Mouse (Mus musculus): ENCODE results near the gene Usp33. TPM values are rescaled to one million over a fixed set of nuclear protein-coding genes. Genes with fewer than 3 reads are reported as not detected.

The Usp33 gene
- polyA plus RNA-seq, 1 experiment from 2014 or later = 51.1 TPM

DNA sequence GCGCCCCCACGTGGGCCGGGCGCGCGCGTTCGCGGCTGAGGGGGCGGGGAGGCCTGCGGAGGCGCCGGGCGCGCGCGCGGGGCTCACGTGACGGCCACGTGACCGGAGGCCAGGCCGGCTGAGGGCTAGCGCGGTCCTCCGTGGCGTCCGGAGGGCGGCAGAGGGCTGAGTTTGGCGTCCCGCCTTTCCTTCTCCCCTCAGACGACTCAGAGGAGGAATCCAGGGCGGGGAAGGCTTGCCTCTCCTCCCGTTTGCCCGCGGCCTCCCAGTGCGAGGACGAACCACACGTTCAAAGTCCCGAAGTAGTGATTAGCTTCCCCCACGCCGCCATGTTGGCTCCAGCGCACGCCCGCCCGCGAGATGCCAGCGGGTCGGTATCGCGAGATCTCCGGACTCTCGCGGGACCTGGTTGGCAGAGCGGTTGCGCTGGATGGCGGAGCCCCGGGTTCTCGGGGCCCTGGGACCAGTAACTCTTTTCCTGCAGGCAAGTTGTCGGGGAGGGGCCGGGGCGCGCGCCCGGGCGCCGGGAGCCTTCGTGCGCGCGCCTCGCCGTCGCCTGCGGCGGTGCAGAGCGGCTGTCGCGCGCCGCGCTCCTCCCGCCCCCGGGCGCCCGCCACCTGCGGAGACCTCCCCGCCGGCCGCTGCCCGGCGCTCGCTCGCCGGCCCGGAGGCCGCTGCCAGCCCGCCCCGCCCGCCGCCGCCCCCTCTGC, 50.2 kb downstream of the Usp33 start:
- Histone ChIP-seq H3K36me3 (0 out of 2 replicates have a peak, but pooled peaks cover 2% of the 10 kb centered on the region), H3K4me3 (replicated peaks) (peak overlapping the region; percentile 89), H3K9ac (peak overlapping the region; percentile 86), H3K27ac (peak overlapping the region; percentile 99), H3K4me1 (replicated peaks) (peaks cover 15% of the 10 kb centered on the region), H3K27me3 (replicated peaks) (no peaks in the 10 kb centered on the region), H3K9me3 (no peaks in the 10 kb centered on the region), H3K4me2 (replicated peaks) (peak overlapping the region; percentile 58)
- peak; percentile 91 for ATAC-seq
- under 1% methylated on average over 91 of the region's 102 CpGs for WGBS

DNA sequence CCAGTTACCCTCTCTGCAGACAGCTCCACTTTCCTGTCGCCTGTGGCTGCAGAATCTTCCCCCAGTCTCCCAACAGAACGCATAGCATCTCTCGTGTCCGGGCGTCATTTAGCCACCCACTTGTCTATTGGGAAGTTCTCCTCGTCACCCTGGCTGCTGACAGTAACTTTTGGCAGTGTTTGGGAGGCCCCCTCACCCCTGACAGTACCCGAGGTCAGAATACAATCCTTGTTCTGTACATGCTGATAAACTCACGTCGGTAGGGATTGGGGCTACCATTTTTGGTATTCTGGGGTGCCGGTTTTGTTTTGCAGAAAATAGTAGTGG, 50.7 kb downstream of the Usp33 start:
- Histone ChIP-seq H3K9me3 (no peaks in the 10 kb centered on the region), H3K36me3 (no peaks in the 10 kb centered on the region), H3K27ac (peak overlapping the region; percentile 99), H3K9ac (peak overlapping the region; percentile 86), H3K4me1 (replicated peaks) (peaks cover 21% of the 10 kb centered on the region), H3K27me3 (replicated peaks) (no peaks in the 10 kb centered on the region), H3K4me3 (replicated peaks) (peak overlapping the region; percentile 89), H3K4me2 (replicated peaks) (peak overlapping the region; percentile 58)
- WGBS = 1% methylated on average over 10 of the region's 10 CpGs
- no peak for ATAC-seq

DNA sequence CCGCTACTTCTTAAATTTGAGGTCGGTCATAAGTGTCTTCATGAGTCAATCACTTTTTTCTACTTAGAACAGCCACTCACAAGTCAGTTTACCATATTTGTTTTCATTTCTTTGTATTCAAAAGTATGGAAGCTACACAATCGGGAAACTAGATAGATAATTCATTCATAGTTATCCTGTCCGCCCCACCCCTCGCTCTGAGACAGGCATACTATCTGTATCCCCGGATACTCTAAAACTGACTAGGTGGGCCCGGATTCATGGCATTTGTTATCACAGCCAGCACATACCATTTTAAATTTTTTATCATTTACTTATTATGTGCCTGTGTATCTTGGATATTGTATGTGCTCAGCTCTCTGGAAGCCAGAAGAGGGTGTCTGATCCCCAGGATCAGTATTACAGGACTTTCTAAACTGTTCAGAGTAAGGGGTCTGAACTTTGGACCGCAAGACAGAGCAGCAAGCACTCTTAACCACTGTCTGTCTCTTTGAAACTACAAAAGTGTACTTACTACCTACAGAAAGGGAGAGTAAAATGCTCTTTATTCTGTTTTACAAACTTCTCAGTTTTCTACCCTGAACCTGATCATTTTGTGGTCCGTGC, 51.2 kb downstream of the Usp33 start:
- ATAC-seq = no peak
- H3K36me3 ChIP-seq = no peaks in the 10 kb centered on the region
- H3K27me3 ChIP-seq (replicated peaks) = no peaks in the 10 kb centered on the region
- WGBS = 42% methylated on average over 9 of the region's 9 CpGs
- no peaks in the 10 kb centered on the region for H3K9me3 ChIP-seq
- H3K4me3 ChIP-seq (replicated peaks) = peak overlapping the region; percentile 89
- peak overlapping the region; percentile 86 for H3K9ac ChIP-seq
- H3K27ac ChIP-seq = no peak overlapping the region
- H3K4me1 ChIP-seq (replicated peaks) = peaks cover 24% of the 10 kb centered on the region
- peak overlapping the region; percentile 58 for H3K4me2 ChIP-seq (replicated peaks)

DNA sequence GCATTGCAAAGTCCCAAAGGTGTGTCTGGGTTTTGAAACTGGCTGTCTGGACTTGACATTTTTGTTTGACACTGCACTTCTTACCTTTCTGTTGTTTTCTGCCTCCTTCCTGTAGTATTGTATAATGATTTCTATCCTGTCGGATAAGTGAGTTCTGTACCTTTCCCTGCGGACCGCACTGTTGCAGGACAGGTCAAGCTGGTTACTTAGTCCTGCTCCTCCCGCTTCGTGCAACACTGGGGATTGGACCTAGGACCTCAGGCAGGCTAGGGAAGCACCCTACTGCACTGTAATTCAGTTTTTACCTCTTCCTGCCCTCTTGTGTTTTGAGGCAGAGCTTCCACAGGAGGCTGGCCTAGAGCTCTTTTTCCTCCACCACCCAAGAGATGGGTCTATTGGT, 54.2 kb downstream of the Usp33 start:
- 56% methylated on average over 5 of the region's 5 CpGs for WGBS
- H3K4me2 ChIP-seq (replicated peaks) = no peak overlapping the region

DNA sequence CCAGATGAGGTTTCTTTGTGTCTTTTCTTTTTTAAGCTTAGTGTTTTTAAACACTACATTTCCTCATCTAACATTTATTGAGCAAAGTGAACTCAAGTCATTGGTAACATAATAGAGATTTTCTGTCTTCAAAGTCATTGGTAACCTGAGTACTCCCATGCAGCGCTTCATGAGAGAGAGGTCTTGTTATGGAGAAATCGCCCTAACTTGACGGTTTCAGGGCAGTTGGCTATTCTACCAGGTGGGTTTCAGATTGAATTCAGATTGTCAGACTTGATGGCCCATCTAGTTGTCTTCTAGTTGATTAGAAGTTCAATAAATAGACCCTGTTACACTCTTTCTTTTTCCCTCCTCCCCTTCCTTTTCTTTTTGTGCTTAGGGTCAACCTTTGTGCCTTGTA, 54.6 kb downstream of the Usp33 start:
- 83% methylated on average over 3 of the region's 3 CpGs for WGBS
- Histone ChIP-seq H3K36me3 (no peaks in the 10 kb centered on the region), H3K9ac (no peak overlapping the region), H3K4me2 (replicated peaks) (no peak overlapping the region), H3K27ac (no peak overlapping the region), H3K4me3 (replicated peaks) (no peak overlapping the region), H3K4me1 (replicated peaks) (peaks cover 29% of the 10 kb centered on the region), H3K9me3 (no peaks in the 10 kb centered on the region), H3K27me3 (replicated peaks) (no peaks in the 10 kb centered on the region)
- no peak for ATAC-seq

More for the DNA sequence above, 54.2 kb downstream of the Usp33 start:
- Histone ChIP-seq H3K36me3 (no peaks in the 10 kb centered on the region), H3K27ac (no peak overlapping the region), H3K9me3 (no peaks in the 10 kb centered on the region), H3K4me1 (replicated peaks) (peaks cover 29% of the 10 kb centered on the region), H3K9ac (no peak overlapping the region), H3K27me3 (replicated peaks) (no peaks in the 10 kb centered on the region), H3K4me3 (replicated peaks) (no peak overlapping the region)
- ATAC-seq = no peak

DNA sequence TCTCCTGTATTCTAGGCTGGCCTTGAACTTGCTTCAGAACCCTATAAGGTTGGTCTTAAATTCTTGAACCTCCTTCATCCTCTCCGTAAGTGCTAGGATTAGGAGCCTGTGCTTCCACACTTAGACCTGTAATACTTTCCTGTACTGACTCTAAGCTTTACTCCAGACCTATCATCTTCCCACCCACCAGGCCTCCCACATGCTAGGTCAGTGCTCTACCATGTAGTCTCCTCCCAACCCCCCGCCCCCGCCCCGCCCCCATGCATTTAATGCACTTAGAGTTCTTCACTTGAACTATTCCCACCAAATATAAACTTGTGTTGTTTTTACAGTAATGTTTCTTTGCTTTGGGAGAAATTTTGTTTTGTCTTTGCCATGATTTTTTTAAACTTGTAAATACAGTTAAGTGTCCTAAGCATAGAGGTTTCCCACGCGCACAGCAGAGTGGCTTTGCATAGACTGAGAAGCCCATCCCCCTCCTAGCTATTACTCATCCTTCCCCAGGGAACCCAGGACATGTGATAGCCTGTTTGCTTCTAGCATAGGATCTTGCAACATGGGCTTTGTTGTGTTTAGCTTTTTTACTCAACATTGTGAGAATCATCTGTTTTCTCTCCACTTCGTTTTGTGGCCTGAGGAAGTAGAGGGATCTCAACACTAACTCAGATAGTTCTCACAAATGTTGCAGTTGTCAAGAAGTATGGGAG, 55.8 kb downstream of the Usp33 start:
- 69% methylated on average over 7 of the region's 7 CpGs for WGBS
- H3K4me1 ChIP-seq (replicated peaks) = peaks cover 30% of the 10 kb centered on the region

DNA sequence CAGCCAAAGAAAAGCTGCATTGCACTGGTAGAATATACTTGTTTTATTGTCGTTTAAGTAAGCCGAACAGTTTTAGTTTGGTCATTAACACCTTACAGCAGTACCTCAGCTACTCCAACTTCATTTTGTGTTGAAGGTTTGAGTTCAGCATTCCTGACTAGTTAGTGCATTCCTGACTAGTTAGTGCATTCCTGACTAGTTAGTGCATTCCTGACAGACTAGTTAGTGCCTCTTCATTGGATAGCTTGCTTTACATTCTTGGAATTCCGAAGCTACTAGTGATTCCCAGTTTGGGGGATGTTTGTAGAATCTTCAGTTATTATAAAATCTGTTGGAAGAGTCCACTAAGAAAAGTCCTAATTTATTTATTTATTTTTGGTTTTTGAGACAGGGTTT, 56.4 kb downstream of the Usp33 start:
- Histone ChIP-seq H3K4me1 (replicated peaks) (peaks cover 27% of the 10 kb centered on the region), H3K4me2 (replicated peaks) (no peak overlapping the region), H3K9ac (no peak overlapping the region), H3K36me3 (no peaks in the 10 kb centered on the region), H3K4me3 (replicated peaks) (no peak overlapping the region), H3K27me3 (replicated peaks) (no peaks in the 10 kb centered on the region), H3K27ac (0 out of 2 replicates have a peak overlapping the region, but pooled peaks have one; percentile 32), H3K9me3 (no peaks in the 10 kb centered on the region)
- WGBS = 81% methylated on average over 3 of the region's 3 CpGs
- ATAC-seq = no peak

More for the DNA sequence above, 55.8 kb downstream of the Usp33 start:
- no peaks in the 10 kb centered on the region for H3K27me3 ChIP-seq (replicated peaks)
- no peak overlapping the region for H3K4me2 ChIP-seq (replicated peaks)
- ATAC-seq = peak; percentile 69
- H3K4me3 ChIP-seq (replicated peaks) = no peak overlapping the region
- H3K36me3 ChIP-seq = no peaks in the 10 kb centered on the region
- no peaks in the 10 kb centered on the region for H3K9me3 ChIP-seq
- no peak overlapping the region for H3K9ac ChIP-seq
- 0 out of 2 replicates have a peak overlapping the region, but pooled peaks have one; percentile 32 for H3K27ac ChIP-seq

DNA sequence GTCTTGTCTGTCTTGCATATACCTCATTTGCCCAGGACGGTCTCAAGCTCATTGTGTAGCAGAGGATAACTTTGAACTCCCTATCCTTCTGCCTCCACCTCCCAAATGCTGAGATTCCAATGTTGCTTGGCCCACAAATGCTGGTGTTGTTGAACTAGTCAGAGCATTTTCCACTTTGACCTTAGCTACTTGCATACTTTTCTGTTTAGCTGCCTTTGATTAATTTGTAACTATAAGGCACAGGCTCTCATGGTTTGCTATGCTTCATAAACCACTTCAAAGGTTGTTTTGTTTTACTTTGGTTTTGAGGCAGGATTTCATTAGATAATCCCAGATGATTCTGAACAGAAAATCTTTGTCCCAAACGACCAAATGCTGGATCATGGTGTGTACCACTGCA, 57.5 kb downstream of the Usp33 start:
- Histone ChIP-seq H3K36me3 (no peaks in the 10 kb centered on the region), H3K27ac (no peak overlapping the region), H3K9ac (no peak overlapping the region), H3K9me3 (no peaks in the 10 kb centered on the region), H3K27me3 (replicated peaks) (no peaks in the 10 kb centered on the region), H3K4me1 (replicated peaks) (peaks cover 24% of the 10 kb centered on the region), H3K4me2 (replicated peaks) (no peak overlapping the region), H3K4me3 (replicated peaks) (no peak overlapping the region)
- ATAC-seq = no peak
- 70% methylated on average over 2 of the region's 2 CpGs for WGBS

DNA sequence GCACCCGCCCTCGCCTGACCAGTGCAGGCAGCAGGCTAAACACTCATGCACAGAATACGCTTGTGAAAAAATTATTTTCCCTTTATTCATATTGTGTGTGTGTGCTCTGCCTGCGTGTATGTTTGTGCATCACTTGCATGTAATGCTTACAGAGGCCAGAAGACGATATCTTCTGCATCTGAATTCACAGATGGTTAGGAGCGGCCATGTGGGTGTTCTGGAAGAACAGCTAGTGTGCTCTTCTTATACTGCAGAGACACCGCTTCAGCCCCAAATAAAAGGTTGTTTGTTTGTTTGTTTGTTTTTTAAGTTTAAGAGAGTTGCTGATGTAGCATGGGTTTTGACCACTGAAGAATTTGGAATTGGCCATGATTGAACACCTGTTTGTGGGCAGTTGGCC, 59.1 kb downstream of the Usp33 start:
- WGBS = 89% methylated on average over 7 of the region's 7 CpGs
- H3K4me2 ChIP-seq (replicated peaks) = no peak overlapping the region
- no peaks in the 10 kb centered on the region for H3K27me3 ChIP-seq (replicated peaks)
- no peaks in the 10 kb centered on the region for H3K9me3 ChIP-seq
- no peak overlapping the region for H3K4me3 ChIP-seq (replicated peaks)
- no peak overlapping the region for H3K27ac ChIP-seq
- no peak for ATAC-seq
- H3K36me3 ChIP-seq = no peaks in the 10 kb centered on the region
- no peak overlapping the region for H3K9ac ChIP-seq
- peaks cover 20% of the 10 kb centered on the region for H3K4me1 ChIP-seq (replicated peaks)

DNA sequence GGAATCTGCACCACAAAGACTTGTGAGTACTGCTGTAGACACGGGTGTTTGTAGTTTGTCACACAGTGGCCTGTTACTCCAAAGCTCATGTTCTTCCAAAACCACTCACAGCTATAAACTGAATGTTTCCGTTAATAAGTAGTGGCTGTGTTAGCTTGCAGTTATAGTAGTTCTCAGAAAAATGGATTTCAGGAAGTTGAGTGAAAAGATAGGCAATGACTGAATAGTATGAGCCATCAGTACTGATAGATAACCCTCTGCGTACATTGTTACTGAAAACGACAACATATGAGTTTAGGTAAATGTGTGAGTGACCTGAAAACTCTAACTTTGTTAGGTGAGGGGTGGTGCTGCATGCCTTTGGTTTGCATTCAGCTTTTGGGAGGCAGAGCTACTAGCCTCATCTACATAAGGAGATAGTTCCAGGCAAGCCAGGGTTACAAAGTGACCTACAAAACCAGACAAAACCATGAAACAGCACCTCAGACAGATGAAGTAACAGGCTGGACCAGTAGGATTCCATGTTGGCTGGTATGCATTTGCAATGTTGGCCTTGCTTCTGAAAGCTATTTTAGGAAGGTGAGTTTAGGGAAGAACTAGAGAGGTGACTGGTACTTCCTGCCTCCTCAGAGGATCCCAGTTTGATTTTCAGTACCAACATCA, 59.8 kb downstream of the Usp33 start:
- Histone ChIP-seq H3K4me2 (replicated peaks) (no peak overlapping the region), H3K4me3 (replicated peaks) (no peak overlapping the region), H3K27ac (no peak overlapping the region), H3K4me1 (replicated peaks) (peaks cover 26% of the 10 kb centered on the region), H3K9ac (no peak overlapping the region), H3K27me3 (replicated peaks) (no peaks in the 10 kb centered on the region), H3K9me3 (no peaks in the 10 kb centered on the region), H3K36me3 (no peaks in the 10 kb centered on the region)
- 56% methylated on average over 4 of the region's 4 CpGs for WGBS
- ATAC-seq = no peak

DNA sequence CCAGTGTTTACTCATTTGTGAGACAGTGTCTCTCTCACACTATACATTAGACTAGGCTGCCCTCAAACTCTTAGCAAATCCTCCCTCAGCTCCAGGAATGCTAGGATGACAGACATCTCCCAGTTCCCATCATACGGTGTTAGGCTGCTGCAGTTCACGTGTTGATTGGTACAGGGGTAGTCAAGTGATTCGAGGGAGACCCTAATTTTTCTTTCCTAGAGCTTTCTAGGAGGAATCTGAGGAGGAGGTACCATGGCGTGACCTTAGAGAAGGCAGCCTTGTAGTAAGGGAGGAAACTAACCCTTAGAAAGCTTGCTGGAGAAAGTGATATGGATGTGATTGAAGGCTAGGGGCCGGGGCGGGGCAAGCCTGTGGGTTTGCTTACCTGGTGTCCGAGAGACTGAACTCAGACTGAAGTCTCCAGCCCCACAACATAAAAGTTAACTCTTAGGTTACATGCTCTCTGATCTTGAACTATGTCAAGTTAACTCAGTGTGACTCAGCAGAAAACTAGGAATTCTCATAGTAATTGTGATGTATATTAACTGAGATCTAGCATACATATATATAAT, 64.8 kb downstream of the Usp33 start:
- Histone ChIP-seq H3K4me2 (replicated peaks) (no peak overlapping the region), H3K4me3 (replicated peaks) (no peak overlapping the region), H3K27ac (no peak overlapping the region), H3K4me1 (replicated peaks) (0 out of 2 replicates have a peak, but pooled peaks cover 9% of the 10 kb centered on the region), H3K9ac (no peak overlapping the region), H3K27me3 (replicated peaks) (no peaks in the 10 kb centered on the region), H3K36me3 (no peaks in the 10 kb centered on the region), H3K9me3 (no peaks in the 10 kb centered on the region)
- ATAC-seq = 0 out of 2 replicates have a peak, but pooled peaks have one; percentile 28
- 72% methylated on average over 7 of the region's 7 CpGs for WGBS

DNA sequence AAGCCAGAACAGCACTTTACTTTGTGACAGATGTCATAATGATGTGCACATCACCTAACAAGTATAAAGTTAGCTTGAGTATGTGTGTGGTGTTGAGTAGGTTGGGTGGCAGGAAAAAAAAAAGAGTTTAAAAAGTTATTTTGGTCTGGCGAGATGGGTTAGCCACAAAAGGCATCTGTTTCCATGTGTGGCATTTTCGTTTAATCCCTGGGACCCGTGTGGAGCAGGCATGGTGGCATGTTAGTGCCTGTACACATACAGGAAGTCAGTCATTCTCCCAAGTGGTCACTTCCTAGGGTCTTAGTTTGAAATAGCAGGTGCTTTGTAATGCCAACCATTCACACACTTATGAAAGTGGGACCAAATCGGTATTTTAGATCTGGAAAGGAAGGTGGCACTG, 66.1 kb downstream of the Usp33 start:
- H3K4me1 ChIP-seq (replicated peaks) = 0 out of 2 replicates have a peak, but pooled peaks cover 7% of the 10 kb centered on the region
- H3K4me3 ChIP-seq (replicated peaks) = no peak overlapping the region
- no peak overlapping the region for H3K27ac ChIP-seq
- no peaks in the 10 kb centered on the region for H3K27me3 ChIP-seq (replicated peaks)
- no peaks in the 10 kb centered on the region for H3K36me3 ChIP-seq
- H3K4me2 ChIP-seq (replicated peaks) = no peak overlapping the region
- no peaks in the 10 kb centered on the region for H3K9me3 ChIP-seq
- 77% methylated on average over 4 of the region's 4 CpGs for WGBS
- no peak overlapping the region for H3K9ac ChIP-seq
- ATAC-seq = no peak

Data from intestine, embryonic 15.5 days (tissue).